Mouse (Mus musculus) liver (tissue): ENCODE results near the gene Snx13.

Experiments used
- DNase-seq: peaks from one replicate; pipeline ENCODE4 v3.0.0-alpha.2; 2020; ENCODE audit warnings: mixed read lengths

Snx13 gene

DNA sequence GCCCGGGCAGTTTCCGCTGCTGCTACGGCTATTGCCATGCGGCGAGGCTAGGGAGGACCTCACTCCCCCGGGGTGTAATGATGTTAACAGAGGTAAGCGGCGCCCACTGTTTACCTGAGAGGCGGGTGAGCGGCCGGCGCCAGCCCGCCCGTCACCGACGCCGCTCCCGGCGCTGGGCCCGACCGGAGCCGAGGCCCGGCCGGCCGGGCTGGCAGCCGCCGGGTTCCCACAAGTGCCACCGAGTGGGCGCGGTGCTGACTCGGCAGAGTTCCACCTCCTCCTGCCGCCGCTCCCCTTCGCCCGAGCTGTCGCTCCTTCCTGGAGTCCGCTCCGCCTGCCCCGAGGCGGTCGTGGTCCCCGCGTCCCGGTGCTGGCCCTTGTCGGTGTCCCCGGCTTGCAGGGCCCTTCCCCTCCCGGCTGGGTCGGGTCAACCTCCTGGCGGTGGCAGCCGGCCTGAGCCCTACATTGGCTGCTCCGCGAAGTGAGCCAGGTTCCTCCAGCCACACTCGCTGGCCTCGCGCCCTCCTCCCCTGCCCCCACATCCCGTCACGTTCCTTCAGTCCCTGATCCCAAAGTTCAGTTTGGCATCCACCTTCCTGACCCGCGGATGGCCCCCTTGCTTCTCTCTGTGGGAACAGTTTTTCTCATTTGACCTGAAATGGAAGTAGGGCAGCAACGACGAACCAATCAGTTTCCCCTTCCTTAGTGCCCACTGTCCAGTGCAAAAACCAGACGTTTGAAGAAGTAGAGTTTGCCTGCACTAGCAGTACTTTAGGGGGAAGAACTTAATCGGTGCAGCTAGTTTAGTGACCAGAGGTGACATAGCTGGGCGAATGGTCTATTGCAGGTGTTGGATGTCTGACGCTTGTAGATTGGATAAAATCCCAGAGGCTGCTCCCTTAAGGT is 587 bp downstream of the Snx13 start:
- peak; percentile 81 for DNase-seq

GRCm38 (mm10) chr12:35048891-35049290 is 1.9 kb downstream of the Snx13 start:
- no peak for DNase-seq

- DNase-seq: no peak
These were observed 3.5 kb downstream of the Snx13 start for GRCm38 (mm10) chr12:35050501-35050900.

DNA sequence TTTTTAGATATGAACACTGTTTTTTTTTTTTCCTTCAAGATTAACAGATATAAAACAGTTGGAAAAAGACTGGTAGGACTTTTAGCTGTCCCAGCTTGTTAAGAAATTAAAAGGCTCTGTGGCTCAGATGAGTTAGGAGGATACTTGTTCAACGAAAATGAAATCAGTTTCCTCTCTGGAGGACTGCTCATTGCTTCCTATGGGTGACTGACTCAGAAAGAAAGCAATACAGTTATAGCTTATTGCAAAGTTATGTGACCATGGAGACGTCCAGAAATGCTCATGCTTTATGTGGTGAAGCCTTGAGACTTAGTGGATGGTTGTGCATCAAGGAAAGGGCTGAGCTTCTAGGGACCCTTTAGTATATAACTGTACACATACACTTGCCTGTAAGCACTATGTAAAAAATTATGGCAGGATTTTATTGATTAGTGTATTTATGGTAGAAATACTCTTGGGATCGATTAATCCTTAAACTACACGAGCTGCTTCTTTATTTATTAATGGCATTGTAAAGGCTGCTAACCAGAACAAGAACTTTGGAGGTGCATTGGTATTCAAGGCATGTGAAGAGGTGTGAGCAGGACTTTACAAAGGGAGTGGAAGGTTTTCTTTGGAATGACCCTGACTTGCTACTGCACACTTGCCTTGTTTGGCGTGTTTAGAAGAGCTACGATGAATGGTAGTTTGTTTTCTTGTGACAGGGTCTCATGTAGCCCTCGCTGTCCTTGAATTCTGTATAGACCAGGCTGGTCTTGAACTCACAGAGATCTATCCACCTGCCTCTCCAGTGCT is 4.2 kb downstream of the Snx13 start:
- no peak for DNase-seq

DNA sequence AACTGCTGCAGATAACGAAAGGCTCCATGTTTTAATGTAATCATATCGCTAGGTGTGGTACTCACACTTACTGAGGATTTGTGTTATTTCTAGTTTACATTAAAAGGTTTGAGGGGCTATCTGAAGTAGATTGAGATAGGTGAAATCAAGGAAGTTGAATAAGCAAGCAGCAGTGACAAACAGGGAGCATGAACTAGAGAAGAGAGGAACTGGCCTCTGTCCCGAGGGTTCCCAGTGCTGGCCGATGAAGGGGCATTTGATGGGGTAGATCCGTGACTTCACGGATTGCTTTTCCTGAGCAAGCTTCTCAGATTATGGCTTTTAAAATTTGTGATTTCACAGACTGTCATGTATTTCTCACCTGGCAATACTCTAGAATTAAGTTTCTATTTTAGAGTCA is 7.4 kb downstream of the Snx13 start:
- no peak for DNase-seq

- DNase-seq: no peak
These were observed 8.4 kb downstream of the Snx13 start for GRCm38 (mm10) chr12:35055114-35056095.

DNA sequence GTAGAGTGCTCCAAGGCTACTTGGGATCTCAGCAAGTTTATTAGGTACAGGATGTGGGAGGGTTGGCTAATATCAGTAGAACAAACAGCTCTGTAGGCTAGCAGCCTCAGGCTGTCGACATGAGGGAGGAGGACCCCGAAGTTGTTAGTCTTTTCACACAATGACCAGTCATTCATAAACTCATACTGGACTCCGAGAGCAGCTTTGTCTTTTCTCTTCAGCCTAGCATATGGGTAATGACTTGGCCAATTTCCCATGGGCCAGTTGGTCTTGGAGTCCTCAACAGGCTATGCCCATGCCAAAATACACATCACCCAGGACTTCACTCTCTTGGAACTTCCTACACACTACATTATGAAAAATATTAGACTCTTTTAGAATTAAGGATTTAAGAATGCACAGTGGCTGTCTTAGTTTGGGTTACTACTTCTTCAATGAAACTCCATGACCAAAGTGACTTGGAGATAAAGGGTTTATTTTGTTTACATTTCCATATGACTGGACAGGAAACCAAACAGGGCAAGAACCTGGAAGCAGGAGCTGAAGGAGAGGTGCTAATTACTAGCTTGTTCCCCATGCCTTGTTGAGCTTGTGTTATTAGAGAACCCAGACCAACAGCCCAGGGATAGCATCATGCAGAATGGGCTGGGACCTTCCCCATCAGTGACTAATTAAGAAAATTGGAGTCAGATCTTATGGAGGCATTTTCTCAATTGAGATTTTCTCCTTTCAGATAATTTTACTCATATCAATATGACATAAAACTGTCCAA is 16.9 kb downstream of the Snx13 start:
- no peak for DNase-seq

GRCm38 (mm10) chr12:35067621-35068020 is 20.6 kb downstream of the Snx13 start:
- DNase-seq: no peak

GRCm38 (mm10) chr12:35071336-35071735 is 24.4 kb downstream of the Snx13 start:
- no peak for DNase-seq

GRCm38 (mm10) chr12:35072178-35072577 is 25.2 kb downstream of the Snx13 start:
- DNase-seq: no peak

GRCm38 (mm10) chr12:35075993-35076392 is 29.0 kb downstream of the Snx13 start:
- DNase-seq: no peak

DNA sequence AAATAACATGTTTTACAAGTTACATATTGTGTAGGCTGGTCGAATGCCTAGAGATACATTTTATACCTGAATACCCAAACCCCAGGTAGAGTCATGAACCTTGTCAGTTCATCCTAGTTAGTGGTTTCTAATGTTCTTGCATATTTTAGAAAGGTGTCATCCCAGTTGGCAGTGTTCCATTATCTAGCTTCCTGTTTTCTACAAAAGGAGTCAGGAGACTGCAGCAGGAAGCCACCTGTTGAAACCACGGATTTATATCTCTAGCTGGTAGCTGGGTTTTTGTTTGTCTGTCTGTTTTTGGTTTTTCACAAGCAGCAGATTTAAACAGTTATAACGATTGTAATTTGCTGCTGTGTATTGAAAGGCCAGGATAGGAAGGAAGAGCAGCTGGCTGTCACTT is 76.6 kb downstream of the Snx13 start:
- no peak for DNase-seq

DNA sequence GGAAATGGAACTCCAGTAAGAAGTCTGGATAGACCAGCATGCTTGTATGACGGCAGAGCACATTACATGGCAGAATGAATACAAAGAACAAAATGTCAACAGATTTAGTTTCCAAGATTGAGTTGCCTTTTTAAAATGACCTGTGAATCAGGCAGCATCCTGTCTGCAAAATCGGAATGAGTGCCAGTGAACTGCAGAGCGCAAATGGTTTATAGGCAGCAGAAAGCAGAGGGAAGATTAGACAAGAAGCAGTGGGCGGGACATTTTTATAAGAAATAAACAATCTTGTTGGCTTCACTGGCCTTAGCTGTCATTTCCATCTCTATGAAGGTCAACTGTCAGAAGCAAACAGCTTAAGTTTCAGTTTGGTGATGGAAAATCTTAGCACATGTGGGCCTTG is 106.2 kb downstream of the Snx13 start:
- no peak for DNase-seq

DNA sequence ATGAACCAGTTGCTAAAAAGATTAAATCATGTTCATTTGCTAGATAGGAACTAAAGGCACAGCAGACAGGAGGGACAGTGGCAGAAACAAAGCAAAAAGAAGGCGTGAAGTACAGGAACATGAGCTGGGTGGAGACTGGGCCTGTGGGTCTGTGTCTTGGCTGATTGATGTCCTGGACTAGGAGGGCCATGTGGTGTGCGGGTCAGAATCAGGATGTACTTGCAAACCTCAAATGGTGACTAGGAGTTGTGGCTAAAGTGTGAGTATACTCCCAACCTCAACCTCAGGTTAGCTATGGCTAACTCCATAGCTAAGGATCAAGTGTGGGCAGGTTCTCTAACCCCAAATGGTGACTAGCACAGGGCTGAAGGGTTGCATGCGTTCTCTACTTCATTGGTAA is 107.2 kb downstream of the Snx13 start:
- DNase-seq: no peak

- DNase-seq: no peak
These were observed 110.3 kb downstream of the Snx13 start for GRCm38 (mm10) chr12:35157237-35157636.

- no peak for DNase-seq
These were observed 114.7 kb downstream of the Snx13 start for GRCm38 (mm10) chr12:35161690-35162089.

DNA sequence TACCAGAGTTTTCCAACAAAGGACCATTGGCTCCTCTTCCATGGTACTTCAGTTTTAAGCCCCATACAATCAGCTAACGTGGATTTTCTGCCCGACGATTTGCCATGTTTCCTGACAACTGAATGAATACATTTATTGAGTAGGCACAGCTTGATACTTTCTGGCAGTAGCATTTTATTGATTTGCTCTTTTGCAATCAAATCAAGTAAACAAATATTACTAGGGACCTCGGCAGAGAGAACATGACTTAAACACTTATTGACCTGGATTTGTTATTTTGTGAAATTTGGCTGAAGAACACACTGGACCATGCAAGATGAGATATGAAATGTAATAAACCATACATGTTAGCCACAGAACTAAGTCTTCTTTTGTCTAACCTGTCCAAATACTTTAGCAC is 123.3 kb downstream of the Snx13 start:
- no peak for DNase-seq

DNA sequence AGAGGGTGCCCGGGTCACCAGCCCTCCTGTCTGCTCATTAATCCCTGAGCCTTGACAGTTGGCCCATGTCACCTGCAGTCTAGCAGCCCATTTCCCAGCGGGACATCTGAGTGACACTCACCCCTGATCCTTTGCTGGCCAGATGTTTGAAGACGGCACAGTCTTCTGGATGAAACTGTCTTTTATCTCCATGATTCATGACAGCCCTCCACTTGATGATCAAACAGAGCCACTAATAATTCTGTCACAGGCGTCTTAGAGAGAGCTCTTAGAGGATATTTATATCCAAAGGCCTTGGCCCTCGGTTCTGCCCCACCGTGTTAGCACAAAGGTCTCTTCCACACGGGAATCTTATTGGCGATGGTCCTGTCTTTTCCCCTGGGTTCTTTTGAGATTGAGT is 129.0 kb downstream of the Snx13 start:
- no peak for DNase-seq

- DNase-seq: no peak
These were observed 129.6 kb downstream of the Snx13 start for GRCm38 (mm10) chr12:35176628-35177027.

DNA sequence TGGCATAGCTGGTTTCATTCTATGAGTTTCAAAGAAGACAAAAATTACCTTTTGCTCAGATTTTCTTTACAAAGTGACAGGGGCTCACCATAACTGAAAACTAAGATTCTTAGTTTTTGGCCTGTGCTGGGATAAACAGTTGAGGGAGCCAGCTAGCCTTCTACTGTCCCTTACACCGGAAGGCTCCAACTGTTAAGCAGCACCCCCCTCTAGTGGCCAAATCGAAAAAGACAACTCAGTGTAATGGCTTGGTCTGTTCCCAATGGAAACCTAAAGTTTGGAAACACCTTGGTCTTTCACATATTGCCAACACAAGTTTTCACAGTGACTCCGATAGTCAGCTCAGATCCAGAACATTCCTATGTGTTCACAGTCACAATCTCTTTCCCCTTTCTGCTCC is 135.7 kb downstream of the Snx13 start:
- peak; percentile 71 for DNase-seq

DNA sequence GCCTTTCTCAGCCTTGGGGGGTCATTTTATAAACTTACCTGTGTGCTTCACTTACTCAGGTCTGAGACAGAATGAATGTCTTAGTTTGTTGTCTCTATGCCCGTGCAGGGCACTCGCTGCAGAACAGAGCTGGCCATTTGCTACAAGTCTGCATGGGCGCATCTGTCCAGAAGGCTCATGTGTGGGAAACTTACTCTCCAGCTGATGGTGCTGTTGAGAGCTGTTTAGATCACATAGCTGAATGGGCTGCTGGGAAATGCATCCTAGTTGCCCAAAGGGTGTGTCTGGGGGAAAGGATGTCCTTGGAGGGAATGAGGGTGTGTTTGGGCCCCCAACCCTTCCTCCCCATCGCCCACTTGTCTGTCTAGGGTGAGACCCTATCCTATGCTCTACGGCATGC is 137.3 kb downstream of the Snx13 start:
- no peak for DNase-seq
